Mouse (Mus musculus): ENCODE results near the gene Gm13178.

Gene Gm13178

DNA sequence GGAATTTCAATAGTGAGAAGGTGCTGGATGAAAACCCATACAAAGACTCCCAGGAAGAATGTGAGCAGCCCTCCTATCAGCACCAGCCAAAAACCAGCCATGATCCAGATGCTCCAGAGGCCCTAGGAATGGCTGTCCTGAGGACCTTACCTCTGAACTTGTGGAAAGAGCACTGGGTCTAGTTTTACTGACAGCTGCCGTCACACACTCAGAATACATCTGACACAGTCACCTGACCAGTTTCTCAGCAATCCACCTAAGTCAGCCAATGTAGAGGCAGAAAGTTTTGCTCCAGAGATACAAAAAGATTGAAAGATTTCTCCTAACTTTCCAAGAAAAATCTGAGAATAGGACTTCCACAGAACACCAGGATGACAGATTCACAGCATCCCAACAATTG is at the start of gene Gm13178:
TSS of gene Gm13178 (minus strand) at position 101 of the 400 bp plus-strand sequence.
- DNase-seq (ENCODE audit: extremely low spot score, low spot score) = no peak

DNA sequence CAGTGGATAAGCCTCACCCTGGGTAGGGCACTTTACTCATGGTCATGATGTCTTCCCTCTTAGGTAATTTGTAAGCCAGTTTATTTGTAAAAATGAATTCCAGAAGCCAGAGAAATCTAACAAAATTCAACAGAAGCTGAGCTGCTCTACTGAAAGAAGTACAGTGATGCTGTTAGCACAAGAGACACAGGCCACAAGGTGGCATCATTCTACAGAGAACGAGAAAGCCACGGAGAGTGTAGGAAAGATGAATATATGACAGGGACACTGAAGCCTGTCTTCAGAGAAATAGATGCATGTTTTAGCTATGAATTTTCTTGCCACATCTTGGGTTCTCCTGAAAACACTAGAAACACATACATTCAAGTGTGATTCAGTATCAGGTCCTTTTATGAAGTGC is 44.5 kb upstream of the Gm13178 start:
- DNase-seq (ENCODE audit: extremely low spot score, low spot score) = no peak

DNA sequence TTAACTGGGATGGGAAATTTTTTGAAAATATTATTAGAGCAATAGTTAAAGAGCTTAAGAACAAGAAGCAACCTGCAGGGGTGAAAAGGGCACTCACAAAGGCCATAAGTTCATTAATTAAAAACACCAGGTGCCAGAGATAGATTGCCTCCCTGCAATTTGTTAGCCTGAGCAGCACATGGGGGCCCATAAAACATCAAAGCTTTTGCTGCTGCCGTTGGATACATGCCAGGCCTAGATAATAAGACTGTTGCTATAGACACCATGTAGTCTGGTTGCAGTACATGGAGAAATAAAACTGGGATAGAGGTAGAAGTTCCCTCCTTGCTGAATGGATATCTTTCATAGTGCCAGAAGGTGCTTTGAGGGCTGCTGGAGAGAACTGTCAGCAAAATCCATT is 27.9 kb upstream of the Gm13178 start:
- DNase-seq (ENCODE audit: extremely low spot score, low spot score) = no peak

DNA sequence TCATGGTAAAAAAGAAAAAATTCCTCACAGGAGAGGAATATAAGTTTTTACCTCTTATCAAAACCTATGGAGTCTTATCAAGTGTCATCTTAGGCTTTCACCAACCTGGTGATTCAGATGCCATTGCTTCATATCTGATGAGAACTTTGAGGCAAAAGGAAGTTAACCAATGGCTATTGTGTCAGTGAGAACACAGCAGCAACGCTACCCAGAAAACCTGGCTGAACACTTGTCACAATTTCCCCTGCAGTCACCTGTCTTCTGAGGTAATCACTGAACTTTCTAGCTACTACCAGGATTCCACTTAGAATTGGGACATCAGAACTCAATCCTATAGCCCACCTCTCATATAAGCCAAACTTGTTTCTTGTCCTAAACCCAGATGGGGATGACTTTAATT is 1.5 kb downstream of the Gm13178 start:
- no peak for DNase-seq (ENCODE audit: extremely low spot score, low spot score)

DNA sequence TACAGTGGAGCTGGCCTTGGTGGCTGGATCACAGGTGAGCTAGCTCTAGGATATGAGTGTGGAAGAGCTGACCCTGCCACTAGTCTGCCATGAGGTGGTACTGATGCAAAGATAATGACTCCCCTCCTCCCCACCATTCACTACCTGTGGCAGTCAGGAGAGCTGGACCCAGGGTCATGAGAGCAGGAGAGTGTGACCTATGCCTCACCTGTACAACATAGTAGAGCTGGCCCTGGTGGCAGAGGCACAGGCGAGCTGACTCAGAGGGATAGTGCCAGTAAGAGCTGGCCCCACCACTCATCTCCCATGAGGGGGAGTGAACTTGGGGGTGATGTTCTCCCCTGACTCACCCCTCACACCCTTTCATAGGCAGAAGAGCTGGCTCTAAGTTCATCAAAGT is 2.9 kb downstream of the Gm13178 start:
- no peak for DNase-seq (ENCODE audit: extremely low spot score, low spot score)

DNA sequence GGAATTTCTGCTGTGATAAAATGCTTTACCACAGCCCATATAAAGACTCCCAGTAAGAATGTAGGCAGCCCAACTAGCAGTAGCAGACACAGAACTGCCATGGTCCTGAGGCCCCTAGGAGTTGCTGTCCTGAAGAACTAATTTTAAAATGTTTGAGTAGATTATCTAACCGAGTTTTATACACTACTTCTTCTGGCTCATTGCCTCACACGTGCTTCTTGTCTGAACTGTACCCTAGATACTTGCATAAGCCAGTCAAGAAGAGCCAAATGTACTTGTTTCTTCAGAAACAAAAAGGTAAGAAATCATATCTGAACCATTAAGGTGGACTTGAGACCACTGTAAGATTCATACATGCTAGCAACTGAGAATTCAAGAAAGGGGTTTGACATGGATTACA is 34.9 kb downstream of the Gm13178 start, which contains the start of gene Gm436:
TSS of gene Gm436 (minus strand) at position 101 of the 400 bp plus-strand sequence.
- no peak for DNase-seq (ENCODE audit: extremely low spot score, low spot score)

All from neural tube, embryonic 10.5 days (tissue).